Mouse (Mus musculus): ENCODE data around the gene Cd244a.
A peak's percentile ranks its signal among the peaks of the same experiment; 100 is the strongest.

Cd244a gene

GRCm38 (mm10) chr1:171558898-171559297 lies at the start of gene Cd244a:
Gene Cd244a, plus strand, starts transcription at chr1:171559193.
- DNase-seq (ENCODE audit: low spot score in 2 of 2) = peak; percentile 48 to 69

- no peak for DNase-seq (ENCODE audit: low spot score in 2 of 2)
These were observed 45.8 kb upstream of the Cd244a start for GRCm38 (mm10) chr1:171513234-171513633.

GRCm38 (mm10) chr1:171513760-171514159 lies 45.2 kb upstream of the Cd244a start:
- DNase-seq (ENCODE audit: low spot score in 2 of 2) = no peak

- peak in 1 of 2 experiments; percentile 16 for DNase-seq (ENCODE audit: low spot score in 2 of 2)
These were observed 44.0 kb upstream of the Cd244a start for GRCm38 (mm10) chr1:171515039-171515438.

GRCm38 (mm10) chr1:171515557-171515956 lies 43.4 kb upstream of the Cd244a start:
- no peak for DNase-seq (ENCODE audit: low spot score in 2 of 2)

GRCm38 (mm10) chr1:171531367-171531766 lies 27.6 kb upstream of the Cd244a start:
- no peak for DNase-seq (ENCODE audit: low spot score in 2 of 2)

- no peak for DNase-seq (ENCODE audit: low spot score in 2 of 2)
These were observed 26.2 kb upstream of the Cd244a start for GRCm38 (mm10) chr1:171532830-171533229.

- no peak for DNase-seq (ENCODE audit: low spot score in 2 of 2)
These were observed 24.4 kb upstream of the Cd244a start for GRCm38 (mm10) chr1:171534557-171534956.

- DNase-seq (ENCODE audit: low spot score in 2 of 2) = no peak
These were observed 23.8 kb upstream of the Cd244a start, which contains the start of gene Itln1 for GRCm38 (mm10) chr1:171535194-171535593. Gene Itln1, minus strand, starts transcription at chr1:171535294.

GRCm38 (mm10) chr1:171540694-171541093 lies 18.3 kb upstream of the Cd244a start:
- DNase-seq (ENCODE audit: low spot score in 2 of 2) = no peak

- peak in 1 of 2 experiments; percentile 58 for DNase-seq (ENCODE audit: low spot score in 2 of 2)
These were observed 7.7 kb upstream of the Cd244a start for GRCm38 (mm10) chr1:171551326-171551725.

- DNase-seq (ENCODE audit: low spot score in 2 of 2) = no peak
These were observed 6.8 kb upstream of the Cd244a start for GRCm38 (mm10) chr1:171552230-171552629.

- DNase-seq (ENCODE audit: low spot score in 2 of 2) = no peak
These were observed 5.3 kb upstream of the Cd244a start for GRCm38 (mm10) chr1:171553359-171554341.

- DNase-seq (ENCODE audit: low spot score in 2 of 2) = no peak
These were observed 2.6 kb upstream of the Cd244a start for GRCm38 (mm10) chr1:171556366-171556765.

GRCm38 (mm10) chr1:171558407-171558806 lies 586 bp upstream of the Cd244a start:
- no peak for DNase-seq (ENCODE audit: low spot score in 2 of 2)

GRCm38 (mm10) chr1:171560262-171560661 lies 1.3 kb downstream of the Cd244a start:
- DNase-seq (ENCODE audit: low spot score in 2 of 2) = no peak

GRCm38 (mm10) chr1:171561200-171561599 lies 2.2 kb downstream of the Cd244a start:
- DNase-seq (ENCODE audit: low spot score in 2 of 2) = peak; percentile 45 to 62

- DNase-seq (ENCODE audit: low spot score in 2 of 2) = peak; percentile 69 to 82
These were observed 2.7 kb downstream of the Cd244a start for GRCm38 (mm10) chr1:171561639-171562225.

- no peak for DNase-seq (ENCODE audit: low spot score in 2 of 2)
These were observed 4.0 kb downstream of the Cd244a start for GRCm38 (mm10) chr1:171563042-171563441.

- DNase-seq (ENCODE audit: low spot score in 2 of 2) = peak; percentile 54 to 63
These were observed 5.3 kb downstream of the Cd244a start for GRCm38 (mm10) chr1:171564247-171564646.

GRCm38 (mm10) chr1:171565888-171566287 lies 6.9 kb downstream of the Cd244a start:
- no peak for DNase-seq (ENCODE audit: low spot score in 2 of 2)

GRCm38 (mm10) chr1:171566777-171567176 lies 7.8 kb downstream of the Cd244a start:
- peak; percentile 62 to 72 for DNase-seq (ENCODE audit: low spot score in 2 of 2)

- DNase-seq (ENCODE audit: low spot score in 2 of 2) = no peak
These were observed 9.4 kb downstream of the Cd244a start for GRCm38 (mm10) chr1:171568436-171568835.

All from natural killer cell, adult 2 months (primary cell).